Mouse (Mus musculus) midbrain, embryonic 13.5 days (tissue): ENCODE data around the gene Il20rb. TPM values are rescaled to one million over a fixed set of nuclear protein-coding genes. Genes with fewer than 3 reads are reported as not detected.
A peak's percentile ranks its signal among the peaks of the same experiment; 100 is the strongest.

Source experiments
- ATAC-seq: fragments of 200-750 bp; cut with Nextera tagmentation; 2 replicates; pipeline ENCODE4 v1.8.0; 2017; ENCODE audit warnings: mild to moderate bottlenecking, moderate TSS enrichment, moderate library complexity
- H3K27ac ChIP-seq: fragments of 300-500 bp; sonication (generic); 2 replicates; pipeline ENCODE4 v1.5.1; 2015; ENCODE audit warnings: inconsistent platforms, mild to moderate bottlenecking, moderate library complexity
- H3K27me3 ChIP-seq: fragments of 300-500 bp; sonication (generic); 2 replicates; pipeline ENCODE4 v1.6.1; 2015; ENCODE audit warnings: mild to moderate bottlenecking, inconsistent platforms
- H3K36me3 ChIP-seq: fragments of 300-500 bp; sonication (generic); 2 replicates; pipeline ENCODE4 v1.6.1; 2015; ENCODE audit warnings: mild to moderate bottlenecking, inconsistent platforms
- H3K4me1 ChIP-seq: fragments of 300-500 bp; sonication (generic); replicated peaks from 2 replicates; pipeline ENCODE4 v1.6.1; 2015; ENCODE audit warnings: inconsistent platforms
- H3K4me2 ChIP-seq: fragments of 300-500 bp; sonication (generic); replicated peaks from 2 replicates; pipeline ENCODE4 v1.6.1; 2015; ENCODE audit warnings: moderate library complexity, mild to moderate bottlenecking, inconsistent platforms
- H3K4me3 ChIP-seq: fragments of 300-500 bp; sonication (generic); replicated peaks from 2 replicates; pipeline ENCODE4 v1.5.1; 2015; ENCODE audit warnings: mild to moderate bottlenecking, inconsistent platforms
- H3K9ac ChIP-seq: fragments of 300-500 bp; sonication (generic); replicated peaks from 2 replicates; pipeline ENCODE4 v1.6.1; 2015; ENCODE audit warnings: mild to moderate bottlenecking, inconsistent platforms
- H3K9me3 ChIP-seq: fragments of 300-500 bp; sonication (generic); 2 replicates; pipeline ENCODE4 v1.6.1; 2016; ENCODE audit warnings: mild to moderate bottlenecking, inconsistent platforms
- WGBS: fragments of 180-500 bp; shearing (Covaris S2); methylation state at CpG from one replicate; pipeline ENCODE4 v1.1.7; 2015; 5-methylcytosine and 5-hydroxymethylcytosine counted together
- polyA plus RNA-seq: library from polyadenylated mRNA; unstranded; fragments of >200 nt; fragmentation: Nextera tagmentation; extraction: Ambion mirVana; gene quantifications from 2 replicates; pipeline ENCODE4 v1.2.1, GENCODE M21; 2015

Il20rb gene
- polyA plus RNA-seq, 1 experiment from 2014 or later, result 0.86 TPM

DNA sequence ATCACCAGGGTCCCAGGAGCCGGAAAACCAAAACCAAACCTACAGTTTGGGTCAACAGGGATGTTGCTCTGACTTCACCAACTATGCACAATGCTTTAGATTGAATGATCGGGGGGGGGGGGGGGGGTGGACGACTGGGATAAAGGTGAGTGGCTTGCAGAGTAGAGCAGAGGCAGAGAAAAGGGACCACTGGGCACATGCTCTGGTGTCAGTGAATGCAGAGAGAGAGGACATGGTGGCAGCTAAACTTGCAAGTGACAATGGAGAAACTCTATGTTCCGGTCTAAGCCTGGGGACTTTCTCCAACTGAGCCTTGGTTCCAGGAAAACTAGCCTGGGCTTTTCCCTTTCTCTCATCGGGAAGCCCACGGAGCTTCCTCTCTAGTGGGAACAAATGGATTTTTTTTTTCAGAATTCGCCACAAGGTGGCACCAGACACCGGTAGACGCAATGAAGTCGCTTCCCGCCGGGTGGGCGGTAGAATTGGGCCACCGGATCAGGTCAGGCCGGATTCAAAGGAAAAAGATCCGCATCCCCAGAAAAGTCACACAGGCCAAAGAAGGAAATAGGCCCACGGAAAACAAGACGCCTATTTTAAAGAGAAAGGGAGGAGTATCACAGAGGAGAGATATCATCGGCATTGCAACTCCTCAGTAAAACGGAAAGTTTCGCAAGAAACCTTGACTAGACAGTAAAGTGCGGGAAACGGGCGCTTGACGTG lies 32.5 kb downstream of the Il20rb start:
- peak overlapping the region; percentile 60 for H3K4me2 ChIP-seq
- H3K9me3 ChIP-seq, result no peaks in the 10 kb centered on the region
- H3K4me1 ChIP-seq, result peaks cover 6% of the 10 kb centered on the region; the same call in 1 of the 2 replicates
- 8% methylated on average over 25 of the region's 25 CpGs for WGBS
- peaks cover 4% of the 10 kb centered on the region; the same call in 1 of the 2 replicates for H3K36me3 ChIP-seq
- peak; percentile 53 for ATAC-seq
- H3K27me3 ChIP-seq, result 0 out of 2 replicates have a peak, but pooled peaks cover 3% of the 10 kb centered on the region
- H3K4me3 ChIP-seq, result peak overlapping the region; percentile 34
- peak overlapping the region; percentile 36; the same call in 1 of the 2 replicates for H3K9ac ChIP-seq
- H3K27ac ChIP-seq, result no peak overlapping the region

DNA sequence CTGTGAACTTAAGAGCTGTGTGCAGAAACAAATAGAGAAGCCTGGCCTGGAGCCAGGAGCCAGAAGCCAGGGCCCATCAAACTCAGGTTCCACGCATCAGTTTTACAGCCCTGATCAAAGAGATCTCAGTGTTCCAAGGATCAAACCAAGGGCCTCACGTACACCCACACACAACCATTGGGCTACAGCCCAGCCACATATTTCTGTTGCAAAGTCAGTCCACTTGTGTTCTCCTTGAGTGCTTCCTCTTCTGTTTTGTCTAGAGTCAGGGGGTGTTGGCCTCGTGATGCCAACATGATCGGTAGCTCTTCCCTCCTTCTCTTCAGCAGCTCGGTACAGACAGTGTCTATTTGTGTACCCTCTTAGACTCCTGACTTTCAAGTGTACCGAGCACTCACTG lies 34.2 kb downstream of the Il20rb start:
- Histone ChIP-seq H3K9me3 (no peaks in the 10 kb centered on the region), H3K9ac (no peak overlapping the region), H3K4me1 (peaks cover 6% of the 10 kb centered on the region; the same call in 1 of the 2 replicates), H3K4me3 (no peak overlapping the region), H3K4me2 (no peak overlapping the region), H3K27ac (no peak overlapping the region), H3K36me3 (no peaks in the 10 kb centered on the region), H3K27me3 (peaks cover 14% of the 10 kb centered on the region; the same call in 1 of the 2 replicates)
- ATAC-seq, result no peak
- WGBS, result 75% methylated on average over 6 of the region's 6 CpGs

DNA sequence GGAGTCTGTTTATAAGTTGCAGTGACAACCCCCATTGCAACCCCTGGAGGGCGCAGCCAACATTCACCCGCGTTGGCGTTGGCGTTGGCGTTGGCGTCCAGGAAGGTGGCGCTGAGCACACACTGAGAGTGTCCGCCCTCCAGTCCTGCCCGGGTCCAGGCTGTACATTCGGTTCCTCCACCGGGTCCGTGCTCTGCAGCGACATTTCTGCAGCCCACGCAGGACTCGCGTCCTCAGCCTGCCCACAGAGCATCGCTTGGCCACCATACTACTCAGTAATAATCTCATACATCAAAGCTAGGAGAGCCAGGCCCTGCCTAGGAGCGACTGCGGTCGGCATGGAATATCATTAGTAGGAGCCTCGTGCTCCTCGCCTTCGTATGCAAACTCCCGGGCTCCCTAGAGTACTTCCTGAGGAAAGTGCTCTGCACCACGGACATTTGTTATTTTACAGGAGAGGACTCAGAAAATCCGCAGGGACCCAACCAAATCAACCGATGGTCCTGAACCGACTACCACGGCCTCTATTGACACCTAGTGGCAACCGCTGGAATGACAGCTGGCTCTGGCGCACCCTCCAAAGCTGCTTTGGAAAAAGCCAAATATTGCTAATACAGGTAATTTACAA lies 40.4 kb downstream of the Il20rb start:
- Histone ChIP-seq H3K4me2 (peak overlapping the region; percentile 74), H3K9ac (peak overlapping the region; percentile 63), H3K4me3 (peak overlapping the region; percentile 51), H3K4me1 (0 out of 2 replicates have a peak, but pooled peaks cover 6% of the 10 kb centered on the region), H3K36me3 (no peaks in the 10 kb centered on the region), H3K27me3 (peaks cover 14% of the 10 kb centered on the region; the same call in 1 of the 2 replicates), H3K27ac (peak overlapping the region; percentile 73), H3K9me3 (no peaks in the 10 kb centered on the region)
- WGBS, result under 1% methylated on average over 32 of the region's 32 CpGs
- ATAC-seq, result peak; percentile 91

DNA sequence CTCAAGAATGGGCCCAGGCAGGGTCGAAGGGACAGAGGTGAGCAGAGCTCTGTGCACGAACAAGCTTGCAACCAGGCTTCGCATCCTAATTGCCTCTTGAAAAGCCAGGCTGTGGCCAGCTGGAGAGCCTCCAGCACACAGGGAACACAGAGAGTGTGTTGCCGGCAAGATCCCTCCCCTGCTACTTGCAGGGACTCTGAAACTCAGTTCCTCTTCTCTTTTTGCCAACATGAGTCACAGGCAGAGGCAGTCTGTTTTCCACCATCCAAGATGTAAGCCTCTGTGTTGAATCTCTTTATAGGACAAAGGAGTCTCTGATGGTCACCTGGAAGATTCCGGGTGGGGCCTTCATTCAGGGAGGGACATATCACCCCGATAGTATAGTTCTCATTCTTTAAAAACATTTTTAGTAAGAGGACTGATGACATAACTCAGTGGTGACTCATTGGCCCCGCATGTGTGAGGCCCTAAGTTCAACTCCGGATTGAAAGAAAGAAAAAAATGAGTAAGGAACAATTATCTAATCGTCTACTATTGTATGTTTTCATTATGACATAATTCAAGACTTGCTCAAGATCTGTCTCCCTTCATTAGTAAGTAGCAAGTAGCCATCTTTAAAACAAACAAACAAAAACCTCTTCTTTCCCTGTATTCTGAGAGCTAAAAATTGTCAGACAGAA lies 46.3 kb downstream of the Il20rb start:
- no peak overlapping the region; the same call in 1 of the 2 replicates for H3K9ac ChIP-seq
- peak; percentile 86 for ATAC-seq
- peaks cover 22% of the 10 kb centered on the region for H3K4me1 ChIP-seq
- H3K27ac ChIP-seq, result peak overlapping the region; percentile 78
- H3K9me3 ChIP-seq, result no peaks in the 10 kb centered on the region
- 50% methylated on average over 9 of the region's 9 CpGs for WGBS
- no peaks in the 10 kb centered on the region for H3K36me3 ChIP-seq
- peak overlapping the region; percentile 33; the same call in 1 of the 2 replicates for H3K4me2 ChIP-seq
- H3K4me3 ChIP-seq, result no peak overlapping the region
- H3K27me3 ChIP-seq, result no peaks in the 10 kb centered on the region; the same call in 1 of the 2 replicates

DNA sequence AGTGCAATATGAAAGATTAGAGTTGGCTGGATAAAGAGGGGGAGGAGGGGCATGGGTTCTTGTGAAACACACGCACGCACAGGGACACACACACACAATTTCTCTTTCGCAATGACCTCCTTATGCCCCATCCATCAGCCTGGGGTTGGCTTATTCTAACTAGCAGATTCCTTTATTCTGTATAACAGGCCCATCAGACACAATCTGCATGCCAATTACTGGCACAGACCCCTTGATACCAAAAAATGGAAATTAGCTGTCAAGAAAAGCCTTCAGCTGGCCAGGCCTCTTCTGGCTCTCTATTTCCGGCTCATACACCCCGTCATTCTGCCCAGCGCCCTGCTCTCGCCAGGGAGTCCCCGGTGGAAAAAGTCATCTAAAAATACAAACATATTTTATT lies 47.1 kb downstream of the Il20rb start:
- Histone ChIP-seq H3K9ac (no peak overlapping the region), H3K27me3 (no peaks in the 10 kb centered on the region; the same call in 1 of the 2 replicates), H3K9me3 (no peaks in the 10 kb centered on the region), H3K4me3 (no peak overlapping the region), H3K27ac (peak overlapping the region; percentile 78), H3K36me3 (no peaks in the 10 kb centered on the region), H3K4me1 (peaks cover 22% of the 10 kb centered on the region), H3K4me2 (peak overlapping the region; percentile 33; the same call in 1 of the 2 replicates)
- ATAC-seq, result peak; percentile 92
- WGBS, result 14% methylated on average over 8 of the region's 8 CpGs

DNA sequence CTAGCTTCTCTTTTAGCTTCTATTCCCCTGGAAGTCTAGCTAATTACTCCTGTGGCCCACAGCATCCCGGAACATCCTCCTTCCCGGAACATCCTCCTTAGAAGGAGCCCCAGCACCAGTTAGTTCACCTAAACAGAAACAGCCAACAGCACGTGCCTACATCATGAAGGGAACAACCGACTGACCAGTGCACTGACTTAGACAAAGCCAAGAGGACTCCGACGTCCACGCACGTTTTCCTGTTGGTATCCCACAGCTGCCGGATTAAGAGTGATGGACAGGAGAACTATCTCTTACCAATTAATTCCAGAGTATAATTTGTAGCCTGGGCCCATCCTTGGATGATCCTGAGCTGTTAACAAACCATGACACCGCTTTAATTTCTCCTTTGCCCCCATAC lies 47.6 kb downstream of the Il20rb start:
- peak; percentile 34; the same call in 1 of the 2 replicates for ATAC-seq
- 49% methylated on average over 10 of the region's 10 CpGs for WGBS
- Histone ChIP-seq H3K4me2 (0 out of 2 replicates have a peak overlapping the region, but pooled peaks have one; percentile 33), H3K27ac (peak overlapping the region; percentile 78), H3K4me1 (peaks cover 22% of the 10 kb centered on the region), H3K9ac (no peak overlapping the region), H3K27me3 (no peaks in the 10 kb centered on the region; the same call in 1 of the 2 replicates), H3K36me3 (no peaks in the 10 kb centered on the region), H3K4me3 (no peak overlapping the region), H3K9me3 (no peaks in the 10 kb centered on the region)

DNA sequence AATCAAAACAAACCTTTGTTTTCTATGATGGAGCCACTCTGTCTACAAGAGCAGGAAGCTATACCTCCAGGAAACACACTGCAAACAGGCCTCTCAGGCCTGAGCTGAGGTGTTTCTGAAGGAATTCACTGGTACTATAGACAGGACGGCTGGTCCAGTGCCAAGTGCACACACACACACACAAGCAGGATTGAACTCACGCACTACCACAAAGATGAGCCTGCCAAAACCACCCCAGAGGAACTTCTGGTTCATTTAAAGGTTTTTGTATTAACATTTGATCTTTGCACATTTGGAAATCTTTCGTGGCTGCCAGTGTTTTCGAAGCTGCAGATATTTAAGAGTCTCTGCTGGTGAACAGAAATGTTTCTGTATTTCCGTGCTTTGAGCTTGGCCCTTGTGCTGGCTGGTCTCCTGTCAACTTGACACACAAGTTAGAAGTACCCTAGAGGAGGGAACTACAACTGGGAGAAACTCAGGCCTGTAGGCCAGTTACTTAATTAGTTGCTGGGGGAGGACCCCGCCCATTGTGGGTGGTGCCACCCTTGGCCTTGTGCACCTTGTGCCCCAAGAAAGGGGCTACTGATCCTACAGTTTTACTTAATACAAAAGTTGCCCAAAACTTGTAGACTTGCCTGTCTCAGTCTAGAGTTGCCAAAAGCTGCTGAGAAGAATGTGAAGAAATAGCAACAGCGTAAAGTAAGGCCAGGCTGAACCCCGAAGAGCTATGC lies 49.6 kb downstream of the Il20rb start:
- no peak overlapping the region for H3K4me2 ChIP-seq
- no peaks in the 10 kb centered on the region; the same call in 1 of the 2 replicates for H3K27me3 ChIP-seq
- H3K36me3 ChIP-seq, result no peaks in the 10 kb centered on the region
- no peak for ATAC-seq
- H3K9ac ChIP-seq, result no peak overlapping the region
- H3K4me1 ChIP-seq, result peaks cover 22% of the 10 kb centered on the region
- no peaks in the 10 kb centered on the region for H3K9me3 ChIP-seq
- 91% methylated on average over 8 of the region's 8 CpGs for WGBS
- H3K4me3 ChIP-seq, result no peak overlapping the region
- no peak overlapping the region for H3K27ac ChIP-seq

DNA sequence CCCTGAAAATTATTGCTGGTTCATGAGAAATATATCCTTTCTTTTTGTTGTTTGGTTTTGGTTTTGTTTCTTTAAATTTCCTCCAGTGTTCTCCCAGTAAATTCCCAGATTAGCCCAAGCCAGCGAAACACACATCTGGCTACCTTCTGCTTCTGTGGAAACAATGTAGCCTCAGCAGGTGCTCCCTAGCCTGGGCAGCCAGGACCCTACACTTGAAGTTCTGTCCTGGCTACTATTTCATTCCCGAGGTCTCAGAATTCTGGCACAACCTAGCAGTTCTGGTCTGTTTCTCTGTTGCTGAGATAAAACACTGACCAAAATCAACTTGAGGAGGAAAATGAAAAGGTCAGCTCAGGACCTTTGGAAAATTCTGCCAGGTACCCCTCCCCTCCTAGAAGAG lies 55.2 kb downstream of the Il20rb start:
- Histone ChIP-seq H3K9me3 (no peaks in the 10 kb centered on the region), H3K4me1 (no peaks in the 10 kb centered on the region), H3K9ac (no peak overlapping the region), H3K4me3 (no peak overlapping the region), H3K36me3 (no peaks in the 10 kb centered on the region), H3K27me3 (no peaks in the 10 kb centered on the region; the same call in 1 of the 2 replicates), H3K4me2 (no peak overlapping the region), H3K27ac (no peak overlapping the region)
- ATAC-seq, result no peak
- WGBS, result 65% methylated on average over 2 of the region's 2 CpGs

DNA sequence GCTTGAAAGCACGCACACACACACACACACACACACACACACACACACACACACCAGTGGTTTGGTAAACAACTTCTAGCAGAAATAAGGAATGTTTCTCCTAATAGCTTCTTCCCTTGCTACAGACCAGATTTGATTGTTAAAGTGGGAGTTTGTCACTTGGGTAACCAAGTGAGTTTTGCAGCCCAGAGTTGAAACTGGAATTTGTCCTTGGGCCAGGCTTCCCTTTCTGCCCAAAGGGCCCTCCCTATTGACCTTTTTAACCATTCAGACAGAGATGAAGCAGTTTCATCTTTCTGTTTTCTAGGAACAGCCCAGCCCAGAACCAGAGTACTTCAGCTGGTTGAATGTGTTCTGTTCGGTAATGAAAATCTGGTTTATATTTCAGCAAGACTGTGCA lies 55.7 kb downstream of the Il20rb start:
- H3K27ac ChIP-seq, result no peak overlapping the region

DNA sequence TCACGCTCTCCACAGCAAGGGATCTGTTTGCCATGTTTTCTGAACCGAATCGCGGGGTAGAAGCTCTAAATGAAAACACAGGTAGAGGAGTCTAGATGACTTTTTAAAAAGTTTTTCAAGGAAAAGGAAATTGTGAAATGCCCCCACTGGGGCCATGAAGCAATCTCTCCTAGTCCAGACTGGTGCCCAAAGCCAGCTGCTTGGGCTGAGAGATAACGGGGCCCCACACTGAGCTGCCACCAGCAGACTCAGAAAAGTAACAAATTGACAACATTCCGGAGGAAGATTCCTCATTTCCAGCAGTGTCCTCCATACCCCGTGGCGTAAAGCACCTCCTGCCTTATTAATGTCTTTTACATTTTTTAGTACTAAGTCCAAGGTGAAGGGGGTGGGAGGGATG lies 66.9 kb downstream of the Il20rb start:
- 88% methylated on average over 8 of the region's 8 CpGs for WGBS
- Histone ChIP-seq H3K4me3 (no peak overlapping the region), H3K36me3 (no peaks in the 10 kb centered on the region), H3K27me3 (no peaks in the 10 kb centered on the region), H3K9ac (no peak overlapping the region), H3K4me2 (no peak overlapping the region), H3K4me1 (peaks cover 22% of the 10 kb centered on the region), H3K9me3 (no peaks in the 10 kb centered on the region), H3K27ac (no peak overlapping the region)
- no peak for ATAC-seq

More for the DNA sequence above, 55.7 kb downstream of the Il20rb start:
- 88% methylated on average over 2 of the region's 2 CpGs for WGBS
- Histone ChIP-seq H3K9me3 (no peaks in the 10 kb centered on the region), H3K36me3 (no peaks in the 10 kb centered on the region), H3K9ac (no peak overlapping the region), H3K4me2 (no peak overlapping the region), H3K4me3 (no peak overlapping the region), H3K27me3 (no peaks in the 10 kb centered on the region; the same call in 1 of the 2 replicates), H3K4me1 (no peaks in the 10 kb centered on the region)
- no peak for ATAC-seq

DNA sequence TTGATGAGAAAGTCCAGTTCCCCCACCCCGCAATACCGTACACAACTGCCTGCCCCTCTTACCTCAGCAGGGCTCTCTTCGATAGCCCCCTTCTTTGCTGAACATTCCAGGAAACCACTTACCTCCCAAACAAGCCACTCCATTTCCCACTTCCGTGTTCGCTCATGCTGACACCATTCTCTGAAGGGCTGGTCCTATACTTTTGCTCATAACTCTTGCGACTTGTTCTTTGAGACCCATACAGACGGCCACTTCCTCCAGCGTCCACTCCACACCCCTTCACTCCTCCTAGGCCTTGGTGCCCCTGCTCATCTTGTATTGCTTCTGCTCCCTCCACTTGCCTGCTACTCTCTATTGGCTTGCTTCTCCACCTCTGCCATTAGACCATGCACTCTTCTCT lies 67.5 kb downstream of the Il20rb start:
- H3K9ac ChIP-seq, result no peak overlapping the region
- no peak for ATAC-seq
- H3K4me3 ChIP-seq, result no peak overlapping the region
- H3K36me3 ChIP-seq, result no peaks in the 10 kb centered on the region
- no peaks in the 10 kb centered on the region for H3K27me3 ChIP-seq
- no peaks in the 10 kb centered on the region for H3K9me3 ChIP-seq
- no peak overlapping the region for H3K27ac ChIP-seq
- 94% methylated on average over 8 of the region's 8 CpGs for WGBS
- H3K4me1 ChIP-seq, result peaks cover 25% of the 10 kb centered on the region
- no peak overlapping the region for H3K4me2 ChIP-seq
